Mouse (Mus musculus): ENCODE measurements at regions not wholly inside any gene's neighbourhood (a gene's known extent, or its start where the extent isn't known, plus 50 kb on each side); places are given as distances from the start of the nearest gene placed in this dataset.

GRCm38 (mm10) chr9:31578506-31579173 is 114.4 kb upstream of the Tmem45b start:
- DNase-seq: no peak

GRCm38 (mm10) chr9:31577066-31577465 is 112.8 kb upstream of the Tmem45b start:
- DNase-seq: no peak

DNA sequence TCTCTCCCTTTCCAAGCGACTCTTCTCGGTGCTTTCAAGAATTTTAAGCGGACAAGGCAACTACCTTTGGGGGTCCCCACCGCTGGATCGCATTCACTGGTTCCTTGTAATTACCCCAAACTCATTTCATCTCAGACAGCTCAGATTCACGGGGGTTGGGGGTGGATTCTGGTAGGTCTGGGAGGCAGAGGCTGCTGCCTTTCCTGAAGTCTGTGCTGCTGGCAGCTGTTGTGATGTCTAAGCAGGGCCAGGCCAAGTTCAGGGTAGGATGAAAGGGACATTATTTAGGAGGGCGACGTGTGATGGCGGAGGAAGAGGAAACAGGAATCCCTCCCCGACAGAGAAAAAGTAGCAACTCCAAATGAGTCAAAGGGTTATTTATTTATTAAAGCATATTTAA is 102.8 kb upstream of the Tmem45b start:
- no peak for DNase-seq

DNA sequence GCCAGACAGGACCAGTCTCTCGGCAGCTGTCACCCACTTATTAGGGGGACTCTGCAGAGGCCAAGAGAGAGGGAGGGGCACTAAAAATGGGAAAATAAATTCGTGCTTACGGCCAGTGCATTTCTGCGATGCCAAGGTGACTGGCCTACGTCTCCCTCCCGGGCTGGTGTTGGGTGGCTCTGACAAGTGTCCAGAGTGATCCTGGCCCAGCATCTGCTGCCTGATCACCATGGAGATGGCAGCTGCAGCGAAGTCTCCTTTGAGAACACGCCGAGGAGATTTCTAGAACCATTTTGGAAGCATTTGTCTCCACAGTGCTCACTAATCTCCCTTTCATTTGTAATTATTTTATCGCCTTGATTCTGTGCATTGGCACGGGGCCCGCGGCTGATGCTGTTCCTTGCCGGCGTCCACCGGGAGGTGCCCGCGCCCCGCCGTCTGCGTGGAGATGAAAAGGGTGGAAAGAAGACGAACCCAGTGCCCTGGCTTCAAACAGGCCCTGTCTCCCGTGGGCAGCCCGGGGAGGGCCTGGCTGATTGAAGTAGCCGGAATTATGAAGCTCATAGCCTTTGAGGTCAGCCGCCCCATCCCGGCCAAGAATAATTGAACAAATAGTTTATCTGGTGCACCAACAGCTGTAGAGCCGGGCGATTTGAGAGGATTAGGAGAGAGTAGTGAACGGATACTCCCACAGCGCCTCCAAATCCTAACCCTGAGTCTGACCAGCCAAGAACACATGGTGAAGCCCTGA is 102.2 kb upstream of the Tmem45b start:
- DNase-seq: peak in 1 of 2 experiments; percentile 4

DNA sequence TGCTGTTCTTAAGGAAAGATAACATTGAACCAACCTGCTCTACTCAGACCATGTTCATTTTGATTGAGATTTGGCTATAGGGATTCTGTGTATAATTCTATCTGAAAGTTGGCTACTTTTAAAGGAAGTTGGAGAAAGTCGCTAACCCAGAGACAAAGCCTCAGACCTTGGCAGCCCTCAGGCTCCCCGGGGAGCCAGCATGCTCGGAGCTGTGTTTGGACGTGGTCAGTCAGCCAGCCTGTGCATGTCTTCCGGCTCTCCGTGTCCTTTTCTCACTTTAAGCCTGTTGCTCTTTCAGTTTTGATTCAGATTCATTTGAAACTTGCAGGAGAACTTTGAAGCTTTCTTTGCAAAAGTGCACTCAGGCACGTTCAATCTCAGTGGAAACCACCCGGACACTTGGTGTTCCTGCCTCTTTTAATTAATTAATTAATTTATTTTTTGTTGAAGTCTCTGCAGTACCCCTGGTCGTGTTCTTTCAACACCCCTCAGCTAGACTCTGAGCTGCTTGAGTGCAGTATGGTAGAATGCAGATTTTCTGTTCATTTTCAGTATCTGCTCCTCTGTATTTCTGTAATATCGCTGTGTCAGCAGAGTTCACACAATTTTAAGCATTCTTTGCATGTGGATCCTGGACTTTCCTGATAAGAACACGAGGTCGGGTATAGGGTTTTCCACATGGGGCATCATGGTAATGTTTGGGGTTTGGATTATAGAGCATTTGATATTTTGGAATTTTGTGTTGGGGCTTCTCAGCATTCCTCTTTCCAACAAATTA is 100.9 kb upstream of the Tmem45b start:
- no peak for DNase-seq

DNA sequence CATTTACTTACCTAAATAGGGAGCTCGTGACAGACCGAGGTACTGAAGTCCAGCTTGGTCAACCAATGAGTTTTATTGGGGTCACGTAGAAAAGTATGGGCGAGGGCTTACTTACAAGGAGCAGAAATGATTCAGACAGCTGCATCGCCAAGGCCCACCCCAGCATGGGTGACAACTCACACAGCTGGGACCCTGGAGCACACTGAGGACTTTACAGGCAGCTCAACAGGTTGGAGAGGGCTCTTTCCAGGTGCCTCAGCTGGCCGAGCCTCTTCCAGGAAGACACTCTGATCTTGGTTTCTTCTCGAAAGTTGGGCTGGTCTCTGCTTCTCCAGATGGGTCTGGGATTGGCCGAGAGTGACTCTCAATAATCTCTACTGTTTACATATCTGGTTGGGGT is 99.3 kb upstream of the Tmem45b start:
- DNase-seq: no peak

GRCm38 (mm10) chr9:31560226-31560556 is 95.9 kb upstream of the Tmem45b start:
- no peak for DNase-seq

DNA sequence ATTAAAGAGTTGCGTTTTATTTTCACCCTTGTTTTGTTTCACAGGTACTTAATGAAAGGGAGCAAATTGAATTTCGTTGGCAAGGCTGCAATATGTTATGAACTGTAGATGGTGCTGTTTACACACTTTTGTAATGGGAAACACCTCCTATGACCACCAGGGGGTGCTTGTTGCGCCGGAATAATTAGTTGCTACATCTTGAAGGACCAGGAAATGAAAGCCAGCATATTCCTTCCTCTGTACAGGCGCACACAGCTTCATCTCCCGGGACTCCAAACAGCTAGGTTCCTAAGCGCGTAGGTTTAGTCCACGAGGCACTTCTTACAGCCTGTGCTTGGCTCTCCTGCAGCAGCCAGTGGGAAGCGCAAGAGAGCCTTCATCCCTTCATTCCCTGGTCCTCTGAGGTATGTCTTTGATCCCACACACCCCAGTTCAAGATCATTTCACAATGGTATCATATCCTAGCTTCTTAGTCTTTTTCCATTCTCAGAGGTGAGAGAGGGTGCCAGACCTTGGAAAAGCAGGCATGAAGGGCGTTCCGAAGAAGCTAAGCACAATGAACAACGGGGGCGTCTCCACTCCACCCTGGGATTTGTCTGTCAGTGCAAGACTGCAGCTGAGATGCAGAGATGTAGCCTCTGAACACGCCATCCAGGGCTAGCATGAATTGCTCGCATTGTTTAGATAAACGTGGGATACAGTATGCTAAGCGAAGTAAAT is 95.4 kb upstream of the Tmem45b start:
- DNase-seq: peak; percentile 37 to 64

DNA sequence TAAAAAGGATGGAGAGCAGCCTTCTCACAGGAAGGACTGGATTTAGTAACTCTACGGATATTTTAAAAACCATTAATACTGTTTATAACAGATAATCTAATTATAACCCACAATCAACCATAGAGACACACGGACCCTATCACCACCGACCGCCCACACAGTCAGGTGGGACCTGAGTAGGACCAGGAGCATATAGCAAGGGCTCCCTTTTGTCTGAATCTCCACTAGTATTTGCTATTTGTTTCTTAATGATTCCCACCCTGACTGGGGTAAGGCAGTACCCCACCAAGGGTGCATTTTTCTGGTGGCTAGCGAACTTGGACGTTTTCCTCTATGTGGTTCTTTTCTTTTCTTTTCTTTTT is 79.4 kb upstream of the Tmem45b start:
- DNase-seq: no peak

GRCm38 (mm10) chr9:31542909-31543690 is 78.8 kb upstream of the Tmem45b start:
- peak; percentile 72 to 74 for DNase-seq

DNA sequence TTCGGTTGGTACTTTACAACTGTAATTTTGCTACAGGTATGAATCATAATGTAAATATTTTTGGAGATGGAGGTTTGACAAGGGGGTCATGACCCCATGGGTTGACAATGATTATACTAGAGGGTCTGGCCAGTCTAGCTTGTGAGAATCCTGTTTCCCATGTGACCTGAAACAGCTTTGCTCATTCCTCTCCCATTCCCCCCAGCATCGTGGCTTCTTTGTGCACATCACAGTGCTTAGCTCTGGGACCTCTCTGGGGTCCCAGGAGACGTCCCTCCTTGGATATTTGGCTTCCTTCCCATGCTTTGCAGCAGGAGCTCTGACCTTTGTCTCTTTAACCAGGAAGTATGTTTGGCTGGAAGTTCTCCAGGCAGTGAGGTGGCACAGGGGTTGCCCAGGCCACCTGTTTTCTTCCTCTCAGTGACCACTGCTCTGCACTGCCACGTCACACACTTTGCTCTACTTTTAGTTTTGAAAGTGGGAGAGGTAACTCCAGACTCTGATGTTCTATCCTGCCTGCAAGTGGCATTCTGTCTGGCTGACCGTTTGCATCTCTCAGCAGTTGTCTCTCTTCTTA is 77.4 kb upstream of the Tmem45b start:
- no peak for DNase-seq

- DNase-seq: no peak
These were observed 74.4 kb upstream of the Tmem45b start for GRCm38 (mm10) chr9:31538458-31539210.

DNA sequence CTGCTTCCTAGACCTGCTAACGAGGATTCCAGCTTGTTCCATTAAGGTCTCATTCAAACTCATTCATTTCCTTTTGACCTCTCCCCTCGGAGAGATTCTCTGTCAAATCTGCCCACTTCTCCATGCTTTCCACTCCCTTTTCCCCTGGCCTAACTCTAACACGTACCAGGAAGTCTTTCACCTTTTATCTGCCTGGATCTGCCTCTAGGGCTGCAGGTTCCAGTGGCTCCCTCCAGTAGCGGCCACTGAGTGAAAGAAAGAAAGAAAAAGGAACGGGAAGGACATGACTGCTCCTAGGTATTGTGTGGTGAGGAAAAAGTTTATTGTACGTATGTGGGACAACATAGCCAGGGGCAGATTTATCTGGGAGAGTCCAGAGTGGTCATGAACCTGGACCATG is 64.8 kb upstream of the Tmem45b start:
- no peak for DNase-seq

GRCm38 (mm10) chr9:31527216-31527615 is 63.0 kb upstream of the Tmem45b start:
- no peak for DNase-seq

Data from cerebellum, adult 18-20 months (tissue).